ENCODE assay signal across 8 mouse cellular contexts in the genomic region with DNA sequence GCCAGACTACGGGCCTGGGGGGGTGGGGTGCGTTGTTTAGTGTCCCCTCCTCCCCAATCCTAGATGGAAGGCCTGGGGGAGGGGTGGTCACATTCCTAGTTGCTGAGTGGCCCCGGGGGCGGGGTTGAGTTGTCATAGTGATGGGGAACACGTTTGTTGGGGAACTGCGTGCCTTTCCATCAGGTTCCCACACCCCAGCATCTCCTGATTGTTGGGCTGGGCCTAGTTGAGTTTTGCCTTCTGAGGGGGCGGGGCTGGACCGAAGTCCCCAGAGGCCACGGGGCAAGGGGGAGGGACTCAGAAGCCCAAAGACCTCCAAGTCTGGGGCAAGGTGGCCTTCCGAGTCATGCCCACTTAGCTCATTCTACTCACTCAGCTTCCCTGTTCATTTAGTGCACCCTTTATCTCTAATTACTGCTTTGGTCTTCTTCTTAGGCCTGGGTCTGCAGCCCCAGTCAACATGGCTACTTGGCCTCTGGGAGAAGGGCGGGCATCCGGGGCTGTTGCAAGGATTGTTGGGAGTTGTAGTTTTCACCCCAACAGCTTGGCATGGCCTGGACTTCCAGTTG. TPM values are rescaled to one million over a fixed set of nuclear protein-coding genes. Genes with fewer than 3 reads are reported as not detected.
DNase-seq lines count a peak whose midpoint lies in the region; ATAC-seq lines count a peak whose summit lies in the region.

No protein-coding gene starts in this region.

- peaks cover 42% of the 10 kb centered on the region for H3K4me1 ChIP-seq in forebrain, embryonic 15.5 days
- peaks cover 64% of the 10 kb centered on the region for H3K4me1 ChIP-seq in hindbrain, embryonic 10.5 days (replicated peaks)

- ATAC-seq in forebrain, embryonic 15.5 days (replicated peaks) = no peak
- peak; percentile 49 for ATAC-seq in megakaryocyte, adult 5-6 weeks (ENCODE audit: poor library complexity, severe bottlenecking)

- peak overlapping the region; percentile 47 for H3K4me2 ChIP-seq in forebrain, embryonic 15.5 days (replicated peaks)

- peak overlapping the region; percentile 67 for H3K27ac ChIP-seq in forebrain, embryonic 15.5 days (replicated peaks)
- peak overlapping the region; percentile 99 for H3K27ac ChIP-seq in hindbrain, embryonic 10.5 days

- H3K36me3 ChIP-seq in forebrain, embryonic 15.5 days = peaks cover 24% of the 10 kb centered on the region
- peaks cover 36% of the 10 kb centered on the region for H3K36me3 ChIP-seq in hindbrain, embryonic 10.5 days

- H3K9me3 ChIP-seq in forebrain, embryonic 15.5 days = no peaks in the 10 kb centered on the region
- no peaks in the 10 kb centered on the region for H3K9me3 ChIP-seq in hindbrain, embryonic 10.5 days

- peak overlapping the region; percentile 39 for H3K4me3 ChIP-seq in forebrain, embryonic 15.5 days
- H3K4me3 ChIP-seq in hindbrain, embryonic 10.5 days = peak overlapping the region; percentile 97

- H3K9ac ChIP-seq in forebrain, embryonic 15.5 days (replicated peaks) = 0 out of 2 replicates have a peak overlapping the region, but pooled peaks have one; percentile 13

- WGBS in forebrain, embryonic 15.5 days = 2% methylated on average over 12 of the region's 12 CpGs
- 8% methylated on average over 12 of the region's 12 CpGs for WGBS in hindbrain, embryonic 10.5 days

- peak; percentile 99 for DNase-seq in NIH3T3 (ENCODE audit: low read depth)
- peak; percentile 78 for DNase-seq in cerebellum, adult 11-12 months
- DNase-seq in hindbrain, embryonic 10.5 days (ENCODE audit: low spot score) = peak; percentile 88
- DNase-seq in layer of hippocampus, postnatal 10 days (ENCODE audit: low spot score in 2 of 2) = peak; percentile 67 to 69
- DNase-seq in right cerebral cortex, postnatal 4 days = peak; percentile 56
- DNase-seq in c-Kit-positive CD71-positive TER-119-positive erythroid progenitor cells, embryonic 14.5 days (ENCODE audit: low spot score) = no peak

- H3K27me3 ChIP-seq in forebrain, embryonic 15.5 days = no peaks in the 10 kb centered on the region
- no peaks in the 10 kb centered on the region for H3K27me3 ChIP-seq in hindbrain, embryonic 10.5 days (ENCODE audit: insufficient read depth, poor library complexity, severe bottlenecking)

RNA-seq across cellular contexts. Expression of gene Hdgf, which starts 4.5 kb away (rescaled TPM):
- 226 and 235 TPM in 2 replicates for polyA plus RNA-seq in forebrain, embryonic 15.5 days (2015; fragmentation: Nextera tagmentation; extraction: Ambion mirVana)
- 229 TPM in 2 replicates for polyA plus RNA-seq in hindbrain, embryonic 10.5 days (2016; fragmentation: Nextera tagmentation; extraction: Ambion mirVana)
- 100 to 1,000 TPM; 121 to 125 TPM for total RNA-seq in layer of hippocampus, postnatal 10 days (2021)
- total RNA-seq in megakaryocyte, adult 5-6 weeks (2015) = 131 and 154 TPM in 2 replicates
- 217 and 229 TPM in 2 replicates for total RNA-seq in megakaryocyte, adult 5-6 weeks (2017)

RNA-seq across cellular contexts. Expression of gene Mrpl24, which starts 8.6 kb away (rescaled TPM):
- polyA plus RNA-seq in forebrain, embryonic 15.5 days (2015; fragmentation: Nextera tagmentation; extraction: Ambion mirVana) = 62.7 and 68.2 TPM in 2 replicates
- 74.7 and 76.1 TPM in 2 replicates for polyA plus RNA-seq in hindbrain, embryonic 10.5 days (2016; fragmentation: Nextera tagmentation; extraction: Ambion mirVana)
- total RNA-seq in layer of hippocampus, postnatal 10 days (2021) = 10 to 100 TPM; 49.4 to 55.6 TPM
- 134 and 135 TPM in 2 replicates for total RNA-seq in megakaryocyte, adult 5-6 weeks (2015)
- total RNA-seq in megakaryocyte, adult 5-6 weeks (2017) = 99.8 and 106 TPM in 2 replicates

RNA-seq across cellular contexts. Expression of gene Isg20l2, which starts 19.5 kb away (rescaled TPM):
- 49.7 and 50.0 TPM in 2 replicates for polyA plus RNA-seq in forebrain, embryonic 15.5 days (2015; fragmentation: Nextera tagmentation; extraction: Ambion mirVana)
- polyA plus RNA-seq in hindbrain, embryonic 10.5 days (2016; fragmentation: Nextera tagmentation; extraction: Ambion mirVana) = 73.3 and 75.7 TPM in 2 replicates
- total RNA-seq in layer of hippocampus, postnatal 10 days (2021) = 10 to 100 TPM; 17.1 to 19.0 TPM
- 27.5 and 28.8 TPM in 2 replicates for total RNA-seq in megakaryocyte, adult 5-6 weeks (2015)
- 25.0 and 26.3 TPM in 2 replicates for total RNA-seq in megakaryocyte, adult 5-6 weeks (2017)

RNA-seq across cellular contexts. Expression of gene Rrnad1, which starts 19.9 kb away (rescaled TPM):
- polyA plus RNA-seq in forebrain, embryonic 15.5 days (2015; fragmentation: Nextera tagmentation; extraction: Ambion mirVana) = 20.1 and 20.2 TPM in 2 replicates
- 18.9 and 20.9 TPM in 2 replicates for polyA plus RNA-seq in hindbrain, embryonic 10.5 days (2016; fragmentation: Nextera tagmentation; extraction: Ambion mirVana)
- 10 to 100 TPM; 18.1 to 26.4 TPM for total RNA-seq in layer of hippocampus, postnatal 10 days (2021)
- total RNA-seq in megakaryocyte, adult 5-6 weeks (2015) = 7.2 and 7.8 TPM in 2 replicates
- total RNA-seq in megakaryocyte, adult 5-6 weeks (2017) = 8.7 and 10.2 TPM in 2 replicates

RNA-seq across cellular contexts. Expression of gene Prcc, which starts 25.2 kb away (rescaled TPM):
- polyA plus RNA-seq in forebrain, embryonic 15.5 days (2015; fragmentation: Nextera tagmentation; extraction: Ambion mirVana) = 16.5 and 17.3 TPM in 2 replicates
- polyA plus RNA-seq in hindbrain, embryonic 10.5 days (2016; fragmentation: Nextera tagmentation; extraction: Ambion mirVana) = 18.7 and 19.1 TPM in 2 replicates
- total RNA-seq in layer of hippocampus, postnatal 10 days (2021) = 10 to 100 TPM; 62.3 to 66.4 TPM
- total RNA-seq in megakaryocyte, adult 5-6 weeks (2015) = 16.8 and 18.9 TPM in 2 replicates
- 18.5 and 22.2 TPM in 2 replicates for total RNA-seq in megakaryocyte, adult 5-6 weeks (2017)
